Mouse (Mus musculus) layer of hippocampus, postnatal 36 days (tissue): ENCODE data around the gene Cyp19a1. TPM values are rescaled to one million over a fixed set of nuclear protein-coding genes. Genes with fewer than 3 reads are reported as not detected.

Experiments
- DNase-seq, 2 experiments: peaks; one replicate each; pipeline ENCODE4 v3.0.0; 2022
- total RNA-seq, 2 experiments: library from RNA; stranded (reverse); gene quantifications; 2 replicates each; pipeline ENCODE4 v1.2.3; 2021

Gene Cyp19a1
- under 1 TPM in 1 of 2 experiments, not detected in 1; 0.30 TPM for total RNA-seq

DNA sequence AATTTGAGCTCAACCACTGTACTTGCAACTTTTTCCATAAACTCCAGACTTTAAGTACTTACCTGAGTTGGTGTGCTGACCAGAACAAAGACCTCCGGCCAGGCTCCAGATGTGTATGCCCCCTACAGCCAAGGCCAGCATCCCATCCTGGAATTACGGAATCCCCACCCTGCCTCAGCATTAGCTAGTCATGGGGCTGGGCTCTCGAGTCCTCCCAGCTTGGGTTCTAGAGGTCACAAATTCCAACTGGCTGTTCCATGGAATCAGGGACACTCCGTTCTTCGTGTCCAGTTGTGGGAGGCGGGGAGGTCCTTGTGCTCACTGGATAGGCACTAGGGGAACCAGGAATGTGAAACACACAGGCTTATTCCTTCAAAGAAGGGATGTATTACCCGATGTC is at the start of gene Cyp19a1:
Gene Cyp19a1, minus strand, starts transcription at position 101 of the 400 bp plus-strand sequence.
- no peak for DNase-seq

DNA sequence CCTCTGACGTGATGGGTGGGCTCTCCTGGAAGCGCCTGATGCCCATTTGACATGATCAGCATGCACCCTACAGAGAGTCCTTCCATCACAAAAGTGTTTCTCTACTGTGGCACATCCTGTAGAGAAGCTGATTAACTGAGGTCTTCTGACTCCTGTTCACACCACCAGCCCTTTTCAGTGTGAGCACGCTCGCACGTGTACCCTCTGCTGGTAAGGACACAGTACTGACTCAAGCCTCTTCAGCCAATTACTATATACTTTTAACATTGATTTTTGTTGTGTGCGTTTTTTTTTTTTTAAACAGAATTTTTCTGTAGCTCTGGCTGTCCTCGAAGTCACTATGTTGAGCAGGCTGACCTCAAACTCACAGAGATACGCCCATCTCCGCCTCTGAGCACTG is 48.5 kb upstream of the Cyp19a1 start:
- no peak for DNase-seq

DNA sequence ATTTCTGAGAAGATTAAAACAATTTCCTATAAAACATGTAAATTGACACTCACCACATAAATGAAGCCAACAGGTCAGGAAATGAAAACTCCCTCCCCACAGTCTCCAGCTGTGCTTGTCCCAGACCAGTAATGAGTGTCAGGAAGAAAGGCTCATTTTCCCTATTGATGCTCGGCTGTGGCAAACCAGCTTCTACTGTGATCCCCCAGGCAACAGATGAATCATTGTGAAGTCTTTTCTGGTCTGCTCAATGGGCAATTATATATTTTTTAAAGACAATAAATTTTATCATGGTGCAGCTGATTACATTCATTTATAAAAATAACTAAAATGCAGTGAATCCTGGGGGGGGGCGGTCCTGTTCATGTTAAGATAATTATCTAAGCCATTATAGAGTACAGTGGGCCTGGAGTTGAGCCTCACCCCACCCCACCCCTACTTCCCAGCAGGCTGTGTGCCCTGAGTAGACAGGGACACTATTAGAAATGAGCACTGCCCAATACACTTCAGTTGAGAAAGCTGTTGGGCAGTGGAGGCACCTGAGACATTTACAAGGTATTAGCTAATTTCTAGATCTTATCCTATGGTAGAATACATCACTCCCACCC is 40.9 kb upstream of the Cyp19a1 start:
- no peak for DNase-seq

DNA sequence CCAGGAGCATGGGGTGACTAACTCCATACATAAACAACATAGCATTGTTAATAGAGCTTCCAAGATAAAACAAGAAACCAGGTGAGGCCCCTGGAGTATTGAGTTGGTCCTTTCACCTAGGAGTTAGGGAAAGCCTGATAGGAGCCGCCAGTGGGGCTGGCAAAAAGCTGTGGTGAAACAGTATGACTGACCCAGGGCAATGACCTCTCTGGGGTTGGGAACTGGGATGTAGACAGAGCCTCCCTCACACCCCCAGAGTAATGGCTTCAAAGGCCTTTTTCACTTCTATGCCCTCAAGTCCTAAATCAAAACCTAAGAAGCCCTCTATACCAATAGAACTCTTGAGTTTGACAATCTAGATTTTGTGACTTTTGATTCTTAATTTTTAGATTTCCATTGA is 40.3 kb upstream of the Cyp19a1 start:
- DNase-seq = no peak

DNA sequence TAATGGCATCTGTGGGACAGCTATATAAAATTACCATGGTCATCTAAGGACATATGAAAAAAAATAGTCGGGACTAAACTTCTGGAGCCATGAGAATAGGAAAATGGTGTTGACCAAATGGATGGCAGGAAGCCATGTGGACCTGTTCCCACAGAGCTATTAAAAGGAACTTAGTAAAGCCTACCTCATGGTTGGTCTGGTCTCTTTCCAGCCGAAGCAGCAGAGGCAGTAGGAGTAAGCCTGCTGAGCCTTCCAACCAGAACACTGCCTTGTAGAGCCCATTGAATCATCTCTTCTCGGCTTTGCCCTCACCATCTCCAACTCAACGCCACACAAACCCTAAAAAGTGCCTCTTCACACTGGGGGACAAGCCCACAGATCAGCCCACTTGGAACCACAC is 33.3 kb upstream of the Cyp19a1 start:
- DNase-seq = no peak

DNA sequence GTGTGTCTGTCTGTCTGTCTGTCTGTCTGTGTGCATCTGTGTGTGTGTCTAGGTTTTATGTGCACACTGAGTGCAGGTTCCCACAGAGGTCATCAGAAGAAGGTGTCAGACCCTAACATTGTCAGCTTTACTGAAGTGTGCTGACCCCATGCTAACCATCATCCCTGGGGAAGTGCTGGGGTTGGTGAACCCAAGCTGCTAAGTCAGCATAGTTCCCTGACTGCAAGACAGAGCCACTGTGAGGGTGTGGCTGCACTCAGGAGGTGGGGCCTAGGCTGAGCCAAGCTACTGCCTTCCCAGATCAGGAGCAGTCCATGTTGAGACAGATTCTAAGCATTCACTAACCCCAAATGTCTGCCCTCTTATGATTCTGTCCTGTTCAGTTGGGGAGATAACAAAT is 31.9 kb upstream of the Cyp19a1 start:
- DNase-seq = no peak

DNA sequence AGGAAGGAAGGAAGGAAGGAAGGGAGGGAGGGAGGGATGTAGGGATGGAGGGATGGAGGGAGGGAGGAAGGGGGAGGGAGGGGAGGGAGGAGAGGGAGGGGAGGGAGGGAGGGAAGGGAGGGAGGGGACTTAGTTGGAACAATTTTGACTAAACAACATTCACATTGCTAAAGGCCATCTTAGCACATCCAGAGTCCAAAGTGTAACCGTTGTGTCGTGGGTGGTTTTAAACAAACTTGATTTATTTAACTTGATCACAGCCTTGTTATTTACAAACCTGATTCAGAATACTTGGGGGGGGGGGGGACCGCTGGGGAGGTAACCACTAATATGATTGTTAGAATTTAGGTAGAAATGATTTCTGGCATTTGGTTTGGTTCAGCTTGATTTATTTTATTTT is 31.5 kb upstream of the Cyp19a1 start:
- DNase-seq = no peak

DNA sequence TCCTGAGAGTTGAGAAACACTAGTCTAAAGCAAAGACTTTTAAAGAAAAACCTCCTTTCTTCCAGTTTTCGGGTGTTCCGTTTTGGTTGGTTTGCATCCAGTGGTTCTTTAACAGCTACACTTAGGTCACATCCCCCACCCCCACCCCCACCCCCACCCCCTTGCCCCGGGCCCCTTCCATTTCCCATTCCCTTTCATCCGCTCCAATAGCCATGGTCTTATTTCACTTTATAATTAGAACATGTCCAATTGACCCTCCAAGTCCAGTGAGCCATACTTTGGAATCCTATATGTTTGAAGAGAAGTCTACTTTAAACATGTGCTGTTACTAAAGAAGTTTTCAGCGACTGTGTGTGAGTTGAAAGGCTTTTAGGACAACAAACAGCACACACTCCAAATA is 19.9 kb upstream of the Cyp19a1 start:
- no peak for DNase-seq

DNA sequence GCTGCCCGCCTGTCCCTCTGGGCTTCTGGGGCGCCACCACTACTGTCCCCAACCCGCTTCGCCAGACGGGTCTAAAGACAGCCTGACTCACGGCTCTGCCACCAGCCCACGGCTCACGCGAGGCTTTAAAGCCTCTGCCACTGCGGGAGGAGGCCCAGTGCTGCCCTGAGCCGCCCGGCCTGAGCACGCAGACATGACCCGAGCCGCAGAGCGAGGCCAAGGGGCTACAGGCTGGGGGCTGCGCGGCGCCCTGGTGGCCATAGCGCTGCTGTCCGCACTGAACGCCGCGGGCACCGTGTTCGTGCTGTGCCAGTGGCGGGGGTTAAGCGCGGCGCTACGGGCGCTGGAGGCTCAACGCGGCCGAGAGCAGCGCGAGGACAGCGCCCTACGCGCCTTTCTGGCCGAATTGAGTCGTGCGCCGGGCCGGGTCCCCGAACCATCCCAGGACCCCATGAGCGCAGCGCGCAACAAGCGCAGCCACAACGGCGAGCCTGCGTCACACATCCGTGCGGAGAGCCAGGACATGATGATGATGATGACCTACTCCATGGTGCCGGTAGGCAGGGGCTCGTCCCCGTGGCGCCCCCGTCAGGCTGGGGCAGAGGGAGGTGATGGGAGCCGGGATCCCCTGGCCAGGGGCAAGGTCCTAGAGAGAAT is 18.5 kb upstream of the Cyp19a1 start, which contains the start of gene Gldn:
Gene Gldn, plus strand, starts transcription at position 156 of the 657 bp plus-strand sequence.
- peak in 1 of 2 experiments; percentile 12 for DNase-seq

DNA sequence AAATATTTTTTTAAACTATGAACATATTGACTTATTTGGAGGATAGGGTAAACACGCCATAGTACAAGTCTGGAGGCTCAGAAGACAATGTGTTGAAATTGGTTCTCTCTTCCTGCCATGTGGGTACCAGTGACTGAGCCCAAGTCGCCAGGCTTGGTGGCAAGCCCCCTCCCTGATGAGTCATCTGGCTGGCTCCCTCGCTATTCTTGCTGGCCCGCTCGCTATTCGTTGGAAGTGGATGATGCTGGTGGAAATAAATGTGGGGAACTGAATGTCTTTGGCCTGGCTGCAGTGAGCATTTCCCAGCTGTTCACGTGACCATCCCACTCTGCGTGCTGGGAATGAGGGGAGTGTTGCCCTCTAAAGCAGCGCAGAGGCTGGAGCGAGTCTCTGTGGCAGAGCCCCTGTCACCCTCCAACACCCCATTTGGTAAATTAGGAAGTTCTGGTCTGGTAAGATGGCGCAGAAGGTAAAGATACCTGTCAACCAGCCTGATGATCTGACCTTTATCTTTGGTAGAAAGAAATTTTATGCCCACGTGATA is 11.2 kb upstream of the Cyp19a1 start:
- DNase-seq = peak in 1 of 2 experiments; percentile 33

DNA sequence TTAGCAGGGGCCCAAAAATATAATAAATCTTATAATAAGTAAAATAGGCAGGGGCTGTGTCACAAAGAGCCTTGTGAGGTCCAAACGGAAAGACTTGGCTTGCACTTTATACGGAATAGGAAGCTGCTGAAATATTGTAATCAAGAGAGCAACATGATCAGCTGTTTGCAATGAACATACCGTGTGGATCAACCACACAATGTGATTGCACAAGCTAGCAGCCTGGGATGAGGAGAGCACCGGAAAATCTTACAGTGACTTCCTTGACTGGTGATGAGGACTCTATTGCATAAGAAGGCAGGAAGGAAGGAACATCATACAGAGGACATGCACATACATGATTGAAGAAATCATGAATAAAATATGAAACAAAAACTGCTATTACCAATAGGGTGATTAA is 7.4 kb upstream of the Cyp19a1 start:
- DNase-seq = no peak

DNA sequence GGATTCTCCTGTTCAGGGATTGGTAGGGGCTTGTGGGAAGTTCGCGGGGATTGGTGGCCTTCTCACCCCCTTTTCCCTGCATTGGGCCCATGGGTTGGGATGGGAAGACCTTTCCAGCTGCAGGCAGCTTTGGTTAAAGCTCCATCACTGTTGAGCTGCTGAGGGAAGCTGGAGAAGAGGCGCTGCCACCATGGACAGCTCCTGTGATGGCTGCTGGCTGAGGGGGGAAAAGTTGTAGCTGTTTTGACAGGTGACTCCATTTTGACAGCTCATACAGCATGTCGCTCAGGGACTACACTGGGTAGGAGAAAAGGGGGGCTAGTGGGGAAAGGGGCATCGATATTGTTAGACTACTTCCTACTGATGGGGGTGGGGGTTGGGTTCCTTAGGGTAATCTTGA is 3.0 kb upstream of the Cyp19a1 start:
- DNase-seq = no peak

DNA sequence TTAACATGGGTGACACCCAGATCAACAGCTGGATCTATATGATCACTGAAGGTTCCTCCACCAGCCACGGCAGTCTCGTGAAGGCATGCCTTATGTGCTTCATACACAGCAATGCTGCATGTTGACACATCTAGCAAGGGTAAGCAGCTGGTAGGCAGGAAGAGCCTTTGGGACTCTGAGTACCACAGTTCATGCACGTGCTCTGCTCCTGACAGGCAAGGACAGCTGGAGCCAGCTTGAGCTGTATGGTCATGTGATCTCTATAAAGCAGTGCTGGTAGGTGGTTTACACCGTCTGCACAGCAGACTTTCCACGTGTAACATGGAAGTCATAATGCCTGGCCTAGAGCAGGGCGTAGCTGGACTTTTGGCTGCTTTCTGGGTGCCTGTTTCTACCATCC is 2.1 kb upstream of the Cyp19a1 start:
- no peak for DNase-seq

DNA sequence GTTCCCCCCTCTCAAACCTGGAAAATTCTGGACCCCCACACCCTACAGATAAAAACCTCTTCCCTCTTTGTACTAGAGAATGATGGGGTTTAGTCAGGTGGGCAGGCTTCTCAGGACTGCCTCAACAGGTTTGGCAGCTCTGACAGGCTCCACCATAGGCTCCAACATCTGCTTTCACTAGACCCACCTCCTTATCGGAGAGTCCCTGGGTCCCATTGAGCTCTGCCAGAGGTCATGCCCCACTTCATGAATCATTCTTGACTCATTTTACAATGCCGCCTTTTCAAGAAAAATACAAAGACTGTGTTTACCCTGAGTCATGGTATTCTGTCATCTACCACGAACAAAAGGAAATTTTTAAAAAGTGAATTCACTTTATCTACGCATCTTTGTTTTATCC is 3.2 kb downstream of the Cyp19a1 start:
- DNase-seq = no peak

DNA sequence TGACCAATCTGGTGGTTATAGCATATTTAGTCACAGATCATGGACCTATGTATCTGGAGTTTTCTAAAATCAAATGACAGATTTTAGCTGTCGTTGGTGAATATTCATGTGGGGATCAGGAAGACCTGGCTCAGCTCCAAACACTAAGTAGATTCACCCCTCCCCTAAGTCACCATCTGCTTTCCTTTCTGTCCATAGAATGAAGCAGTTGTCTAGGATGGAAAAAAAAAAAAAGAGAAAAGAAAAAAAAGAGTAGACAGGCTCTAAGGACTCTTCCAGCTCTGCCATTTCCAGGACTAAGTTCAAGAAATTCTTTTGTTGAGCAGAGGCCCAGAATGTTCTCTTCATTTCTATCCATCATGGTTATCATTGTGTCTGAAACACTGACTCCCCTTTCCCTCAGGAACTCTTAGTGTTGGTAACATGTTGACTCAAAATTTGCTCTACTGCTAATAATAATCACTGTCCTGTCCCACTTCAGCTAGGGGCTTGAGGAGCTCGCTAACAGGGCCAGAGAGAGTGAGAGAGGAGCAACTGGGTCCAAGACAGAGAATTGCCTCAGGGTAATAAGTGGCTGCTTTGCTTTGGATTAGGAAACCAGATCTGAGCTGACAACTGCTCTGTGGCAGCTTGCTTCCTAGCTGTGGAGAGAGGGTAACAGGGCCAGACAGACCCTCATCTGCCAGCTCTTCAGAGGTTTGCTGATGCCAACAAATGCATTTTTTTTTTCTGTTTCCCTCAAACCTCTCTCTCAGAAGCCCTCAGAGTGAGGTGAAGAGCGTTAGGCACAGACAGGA is 22.8 kb downstream of the Cyp19a1 start:
- DNase-seq = peak; percentile 9 to 19

DNA sequence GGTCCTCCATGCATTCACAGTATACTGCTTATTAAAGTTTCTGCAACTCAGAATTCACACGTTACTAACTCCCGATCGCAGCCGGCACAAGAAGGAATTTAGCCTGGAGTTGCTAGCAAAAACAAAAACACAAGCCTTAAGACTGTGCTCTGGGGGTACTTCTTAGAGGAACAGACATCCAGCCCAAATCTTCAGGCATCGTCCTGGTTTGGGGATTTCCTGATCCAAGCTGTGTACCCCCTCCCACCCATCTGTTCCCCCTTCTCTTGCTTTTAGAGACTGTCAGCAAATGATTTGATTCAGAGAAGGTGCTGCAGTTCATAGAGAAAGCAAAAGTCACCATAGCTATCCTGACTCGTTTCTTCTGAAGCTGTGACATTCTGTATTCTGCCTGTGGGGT is 40.3 kb downstream of the Cyp19a1 start:
- no peak for DNase-seq

DNA sequence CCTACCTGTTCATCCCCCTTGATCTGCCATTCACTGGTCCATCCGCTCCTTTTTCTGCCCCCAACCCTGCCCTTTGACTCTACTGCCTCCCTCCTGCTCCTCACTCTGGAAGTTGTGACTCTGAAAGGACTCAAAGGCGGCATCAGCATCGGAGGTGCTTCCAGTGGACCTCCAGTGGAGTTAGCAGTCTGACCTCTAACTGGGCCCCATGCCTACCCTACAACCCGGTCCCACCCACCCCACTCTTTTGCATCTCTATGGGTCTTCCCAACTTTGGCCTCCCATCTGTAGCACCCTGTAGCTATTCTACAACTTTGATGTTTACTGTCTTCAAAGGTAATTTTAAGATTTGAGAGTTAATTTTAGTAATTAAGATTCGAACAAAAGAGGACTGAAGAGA is 51.4 kb downstream of the Cyp19a1 start:
- DNase-seq = no peak

DNA sequence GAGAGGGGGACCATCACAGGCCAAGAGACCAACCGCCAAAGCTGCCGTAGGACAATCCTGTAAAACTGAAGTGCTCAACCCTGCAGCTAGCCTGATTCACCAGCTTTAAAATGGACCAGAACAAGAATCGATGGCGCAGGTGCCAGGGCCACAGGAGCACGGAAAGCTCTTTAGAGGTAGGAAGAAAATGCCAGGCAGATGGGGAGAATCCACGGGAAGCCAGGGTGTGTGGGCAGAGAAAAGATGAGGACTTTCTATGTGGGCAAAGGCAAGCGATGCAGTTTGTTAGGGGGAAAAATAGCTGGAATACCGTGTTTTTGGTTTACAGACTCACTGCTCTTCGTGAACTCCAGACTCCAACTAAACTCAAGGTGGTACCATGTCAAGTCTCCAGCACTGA is 53.0 kb downstream of the Cyp19a1 start:
- DNase-seq = peak in 1 of 2 experiments; percentile 16

DNA sequence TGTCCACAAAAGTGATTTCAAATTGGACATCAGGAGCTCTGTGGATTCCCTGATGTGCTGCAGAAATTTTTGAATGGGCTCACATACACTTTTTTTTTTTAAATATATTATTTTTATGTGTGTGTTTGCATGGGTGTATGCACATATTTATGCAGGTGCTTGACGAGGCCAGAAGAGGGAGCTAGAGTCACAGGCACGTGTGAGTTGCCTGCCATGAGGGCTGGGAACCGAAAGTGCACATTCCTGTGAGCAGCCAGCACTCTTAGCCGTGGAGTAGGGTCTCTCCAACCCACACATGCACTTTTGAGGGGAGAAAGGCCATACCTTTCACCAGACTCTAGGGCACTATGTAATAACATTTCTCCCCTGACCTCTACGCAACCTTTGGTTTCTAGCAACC is 73.1 kb downstream of the Cyp19a1 start:
- DNase-seq = no peak

DNA sequence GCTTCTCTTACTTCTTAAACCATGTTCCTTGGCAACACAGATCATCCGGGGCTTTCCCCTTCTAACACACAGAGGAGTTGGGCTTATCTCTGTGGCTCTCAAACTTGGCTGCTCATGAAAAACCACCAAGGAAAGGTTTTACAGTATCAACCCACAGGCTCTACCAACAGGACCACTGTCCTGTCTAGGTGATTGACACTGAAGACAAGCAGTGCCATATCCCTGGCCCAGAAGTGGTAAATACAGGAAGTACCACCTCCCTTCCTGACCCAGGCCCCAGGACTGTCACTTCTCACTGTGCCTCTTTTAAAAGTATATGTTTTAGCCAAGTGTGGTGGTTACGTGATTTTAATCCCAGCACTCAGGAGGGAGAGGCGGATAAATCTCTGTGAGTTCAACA is 76.5 kb downstream of the Cyp19a1 start:
- no peak for DNase-seq

DNA sequence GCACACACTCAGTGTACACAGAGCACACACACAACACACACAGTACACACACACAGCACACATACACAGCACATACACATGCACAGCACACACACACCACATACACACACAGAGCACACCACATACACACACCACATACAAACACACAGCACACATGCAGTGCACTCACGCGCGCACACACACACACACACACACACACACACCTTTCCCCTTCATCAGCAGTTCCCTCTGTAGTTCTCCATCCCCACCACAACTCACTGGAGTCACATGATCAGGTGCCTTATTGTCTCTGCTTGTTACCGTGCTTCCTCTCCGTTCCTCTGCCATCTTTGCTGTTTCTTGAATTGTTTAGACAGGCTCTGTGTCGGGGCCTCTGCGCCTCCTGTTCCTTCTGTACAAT is 85.4 kb downstream of the Cyp19a1 start:
- no peak for DNase-seq

DNA sequence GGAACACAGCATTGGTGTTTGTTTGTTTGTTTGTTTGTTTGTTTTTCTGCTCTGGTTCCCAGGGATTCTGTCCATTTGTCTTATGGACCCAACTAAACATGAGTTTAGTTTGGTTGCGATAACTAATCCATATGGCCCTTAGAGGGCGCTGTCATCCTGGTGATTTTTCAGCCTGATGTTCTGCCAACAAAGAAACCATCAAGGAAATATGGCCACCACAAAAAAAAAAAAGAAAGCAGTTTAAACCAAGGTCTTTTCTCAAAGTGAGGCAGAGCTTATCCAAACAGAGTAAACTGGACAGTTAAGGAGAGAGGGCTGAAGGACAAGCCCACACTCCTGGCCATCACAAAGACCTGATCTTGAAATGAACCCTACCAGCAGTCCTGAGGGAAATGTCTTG is 86.6 kb downstream of the Cyp19a1 start:
- peak; percentile 31 to 38 for DNase-seq

DNA sequence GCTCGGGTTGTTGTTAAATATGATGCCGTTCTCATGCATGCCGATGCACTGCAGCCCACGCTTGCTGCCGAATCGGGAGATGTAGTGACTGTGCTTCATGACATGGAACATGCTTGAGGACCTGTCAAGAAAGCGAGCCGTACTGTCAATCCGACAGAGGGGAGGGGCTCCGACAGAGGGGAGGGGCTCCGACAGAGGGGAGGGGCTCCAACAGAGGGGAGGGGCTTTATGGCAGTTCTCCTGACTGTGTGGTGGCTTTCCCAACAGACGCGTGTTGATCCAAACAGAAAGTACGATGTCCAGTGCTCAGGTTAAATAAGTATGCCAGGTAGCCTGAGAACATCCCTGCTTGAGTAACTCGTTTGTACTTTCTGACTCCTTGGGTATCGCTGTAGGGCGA is 87.7 kb downstream of the Cyp19a1 start:
- DNase-seq = no peak
